Mouse (Mus musculus): ENCODE data around the gene Npff. TPM values are rescaled to one million over a fixed set of nuclear protein-coding genes. Genes with fewer than 3 reads are reported as not detected.

The Npff gene
- total and polyA plus RNA-seq, 3 experiments = 0.76 to 2.7 (median 1.1) TPM

DNA sequence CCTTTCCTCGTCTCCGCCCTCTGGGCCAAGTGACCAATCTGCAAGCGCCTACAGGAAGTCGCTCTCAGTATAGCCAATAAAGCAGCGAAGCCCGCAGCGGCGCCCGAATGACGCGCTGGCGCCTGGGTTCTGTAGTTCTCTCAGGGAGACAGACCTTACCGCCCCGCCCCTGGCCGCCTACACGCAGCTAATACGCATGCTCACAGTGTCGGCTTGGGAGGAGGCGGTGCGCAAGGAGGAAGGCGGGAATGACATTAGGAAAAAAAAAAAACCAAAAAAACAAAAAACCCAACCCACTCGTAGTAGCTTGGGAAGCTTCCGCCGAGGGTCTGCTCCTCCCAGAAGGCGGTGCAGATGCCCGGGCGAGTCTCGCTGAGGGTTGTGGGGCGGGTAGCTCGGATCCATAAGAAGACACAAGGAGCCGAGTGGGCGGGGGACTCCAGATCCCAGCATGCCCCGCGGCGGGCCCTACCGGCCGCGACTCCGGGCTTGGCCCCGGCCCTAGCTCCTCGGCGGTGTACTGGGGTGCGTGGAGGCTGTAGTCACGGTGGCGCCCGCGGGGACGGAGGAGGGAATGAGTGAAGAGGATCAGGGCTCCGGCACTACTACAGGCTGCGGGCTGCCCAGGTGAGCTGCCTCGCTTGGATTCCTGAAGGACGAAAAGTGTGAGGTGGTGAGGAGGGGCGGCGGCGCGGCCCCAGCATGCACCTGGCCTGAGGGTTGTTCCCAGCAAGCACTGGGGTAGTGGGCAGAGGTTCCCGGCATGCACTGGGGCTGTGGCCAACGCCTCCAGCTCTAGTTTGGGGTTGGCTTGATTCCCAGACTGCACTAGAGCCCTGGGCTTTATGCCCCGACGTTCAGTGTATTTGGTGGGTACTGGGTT is 6.5 kb downstream of the Npff start, which contains the start of gene Tarbp2 (continued):
- peak; percentile 44; the same call in 1 of the 2 replicates for TF ChIP-seq MEF2A (IDR thresholded peaks at IDR 0.05; ENCODE audit: borderline replicate concordance, low read depth, low read length)

DNA sequence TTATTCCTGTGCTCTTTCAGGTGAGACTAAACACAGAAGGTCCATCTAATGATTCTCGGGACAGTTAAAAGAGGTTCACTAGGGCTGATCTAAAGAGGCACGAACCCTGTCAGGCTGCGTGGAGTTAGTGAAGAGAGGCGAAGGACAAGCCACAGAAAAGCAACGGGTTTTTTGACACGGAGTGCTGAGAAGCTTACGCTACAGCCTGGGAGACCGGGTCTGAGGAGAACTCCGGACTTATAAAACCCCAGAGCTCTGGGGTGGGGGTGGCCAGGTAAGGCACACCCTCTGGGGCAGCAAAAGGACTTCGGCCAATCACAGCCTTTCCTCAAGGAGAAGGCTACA is 7.1 kb downstream of the Npff start:
- Histone ChIP-seq H3K9ac (ENCODE audit: insufficient read depth, low read depth) (peak overlapping the region; percentile 58), H3K4me3 (replicated peaks in 1 of 3; ENCODE audit: low read depth in 2 of 3, low read length in 2 of 3, poor library complexity in 1 of 3) (peak overlapping the region; percentile 61 to 75 (median 64)), H3K27me3 (replicated peaks) (peaks cover 3% of the 10 kb centered on the region), H3K36me3 (replicated peaks in 1 of 2; ENCODE audit: control insufficient read depth in 1 of 2, insufficient read depth in 1 of 2, low read length in 1 of 2) (peaks cover 17 to 25% of the 10 kb centered on the region in 2 experiments), H3K9me3 (replicated peaks; ENCODE audit: low read length) (no peaks in the 10 kb centered on the region), H3K4me1 (ENCODE audit: control insufficient read depth in 1 of 2, insufficient read depth in 2 of 2) (peaks cover 7 to 41% of the 10 kb centered on the region in 2 experiments), H3K79me2 (replicated peaks; ENCODE audit: control insufficient read depth, extremely low read depth, insufficient read depth, poor library complexity, severe bottlenecking) (peaks cover 6% of the 10 kb centered on the region), H3K4me2 (ENCODE audit: insufficient read depth, low read depth, poor library complexity, severe bottlenecking) (peak overlapping the region; percentile 71), H3K27ac (ENCODE audit: insufficient read depth, low read depth) (0 out of 2 replicates have a peak overlapping the region, but pooled peaks have one; percentile 11)
- dilution Hi-C loops (cut with MboI; ENCODE audit: extremely low pct_ligation_motif_present, extremely low pct_unique_long_range_greater_than_20kb, low sequenced_read_pairs) (no loop called here), in situ Hi-C loops (cut with MboI; ENCODE audit: low pct_ligation_motif_present, low pct_unique_long_range_greater_than_20kb, low sequenced_read_pairs) (loop anchor here (5.0 kb wide), 1 partner anchor 50 kb away; no protein-coding TSS in a partner anchor)
- TF ChIP-seq POLR2A (IDR thresholded peaks at IDR 0.05; ENCODE audit: low read depth, low read length) (peak; percentile 96), SIN3A (IDR thresholded peaks at IDR 0.05; ENCODE audit: low read length) (peak; percentile 70; the same call in 1 of the 2 replicates), SMC3 (IDR thresholded peaks at IDR 0.05; ENCODE audit: low read depth, low read length) (no peak), NRF1 (IDR thresholded peaks at IDR 0.05; ENCODE audit: low read depth, low read length) (no peak), RAD21 (IDR thresholded peaks at IDR 0.05; ENCODE audit: low read depth, low read length) (no peak), BHLHE40 (IDR thresholded peaks at IDR 0.05; ENCODE audit: low read depth, low read length) (no peak), CHD1 (IDR thresholded peaks at IDR 0.05; ENCODE audit: low read depth, low read length) (peak; percentile 86; the same call in 1 of the 2 replicates), E2F4 (IDR thresholded peaks at IDR 0.05; ENCODE audit: insufficient replicate concordance, low read depth, low read length) (no peak), GABPA (IDR thresholded peaks at IDR 0.05; ENCODE audit: insufficient replicate concordance, low read depth, low read length) (no peak), ETS1 (conservative IDR thresholded peaks at IDR 0.05; ENCODE audit: low read depth, low read length) (no peak), CTCF (conservative IDR thresholded peaks at IDR 0.05 in 1 of 2, IDR thresholded peaks at IDR 0.05 in 1 of 2; ENCODE audit: low read depth in 2 of 2, low read length in 2 of 2) (no peak), POLR2AphosphoS2 (IDR thresholded peaks at IDR 0.05; ENCODE audit: low read depth, low read length) (peak; percentile 94; the same call in 1 of the 2 replicates), ZC3H11A (IDR thresholded peaks at IDR 0.05; ENCODE audit: low read depth, low read length) (no peak), ELF1 (IDR thresholded peaks at IDR 0.05; ENCODE audit: low read depth, low read length) (no peak), MAX (IDR thresholded peaks at IDR 0.05; ENCODE audit: low read length) (0 out of 2 replicates have a peak, but pooled peaks have one; percentile 1), ZNF384 (IDR thresholded peaks at IDR 0.05; ENCODE audit: low read depth, low read length) (no peak), KAT2A (IDR thresholded peaks at IDR 0.05; ENCODE audit: insufficient replicate concordance, low read length) (no peak), MAFK (IDR thresholded peaks at IDR 0.05; ENCODE audit: insufficient replicate concordance, low read length) (no peak), ZKSCAN1 (IDR thresholded peaks at IDR 0.05; ENCODE audit: borderline replicate concordance, low read depth, low read length) (no peak), TBP (conservative IDR thresholded peaks at IDR 0.05; ENCODE audit: low read depth, low read length) (peak; percentile 97), TCF12 (IDR thresholded peaks at IDR 0.05; ENCODE audit: low read depth, low read length) (peak; percentile 71), UBTF (IDR thresholded peaks at IDR 0.05; ENCODE audit: low read depth, low read length) (no peak), EP300 (IDR thresholded peaks at IDR 0.05; ENCODE audit: low read length) (no peak), ZMIZ1 (IDR thresholded peaks at IDR 0.05; ENCODE audit: low read depth, low read length) (peak; percentile 96), MXI1 (IDR thresholded peaks at IDR 0.05; ENCODE audit: low read depth, low read length) (no peak), USF1 (IDR thresholded peaks at IDR 0.05; ENCODE audit: low read depth, low read length) (no peak), CHD2 (IDR thresholded peaks at IDR 0.05; ENCODE audit: low read length) (no peak), NELFE (IDR thresholded peaks at IDR 0.05; ENCODE audit: low read depth, low read length) (peak; percentile 94), RCOR1 (conservative IDR thresholded peaks at IDR 0.05; ENCODE audit: low read depth, low read length) (no peak), USF2 (conservative IDR thresholded peaks at IDR 0.05; ENCODE audit: low read depth, low read length) (no peak), MAZ (IDR thresholded peaks at IDR 0.05; ENCODE audit: low read depth, low read length) (peak; percentile 61; the same call in 1 of the 2 replicates)
- DNase-seq (ENCODE audit: extremely low read depth) = no peak
